ENCODE assay signal across 9 mouse cellular contexts in genomic region chr15:9074671-9075070, GRCm38 (mm10). TPM values are rescaled to one million over a fixed set of nuclear protein-coding genes. Genes with fewer than 3 reads are reported as not detected.
A peak's percentile ranks its signal among the peaks of the same experiment; 100 is the strongest.
DNase-seq lines count a peak whose midpoint lies in the region; ATAC-seq and TF ChIP-seq lines count a peak whose summit lies in the region.
"Had no signal": no experiment of that assay in that cellular context is flagged by ENCODE, and none has a peak within 500 bp of the region (broad histone marks: within the 10 kb centered on the region; RNA-seq: fewer than 3 reads in every experiment).

No protein-coding gene starts in this region.

- WGBS in intestine, embryonic 15.5 days = 11% methylated on average over 4 of the region's 4 CpGs
- WGBS in lung, postnatal 0 days = 12% methylated on average over 4 of the region's 4 CpGs

- no peaks in the 10 kb centered on the region for H3K36me3 ChIP-seq in intestine, embryonic 15.5 days
- H3K36me3 ChIP-seq in lung, postnatal 0 days (ENCODE audit: insufficient read depth, low read length) = no peaks in the 10 kb centered on the region

- H3K4me1 ChIP-seq in intestine, embryonic 15.5 days (replicated peaks) = peaks cover 21% of the 10 kb centered on the region
- H3K4me1 ChIP-seq in lung, postnatal 0 days (ENCODE audit: insufficient read depth, low read depth, low read length) = peaks cover 31% of the 10 kb centered on the region

- TF ChIP-seq CTCF in lung, postnatal 0 days (IDR thresholded peaks at IDR 0.05) = no peak

- intact Hi-C loops in heart, postnatal 25 days (cut with DNase I) = no loop called here

- H3K27ac ChIP-seq in intestine, embryonic 15.5 days = peak overlapping the region; percentile 33; the same call in 1 of the 2 replicates
- peak overlapping the region; percentile 12; the same call in 1 of the 2 replicates for H3K27ac ChIP-seq in lung, postnatal 0 days (ENCODE audit: low read length)

- H3K27me3 ChIP-seq in intestine, embryonic 15.5 days (replicated peaks) = no peaks in the 10 kb centered on the region
- no peaks in the 10 kb centered on the region for H3K27me3 ChIP-seq in lung, postnatal 0 days (replicated peaks; ENCODE audit: insufficient read depth, low read length)

- H3K9ac ChIP-seq in intestine, embryonic 15.5 days = no peak overlapping the region
- no peak overlapping the region for H3K9ac ChIP-seq in lung, postnatal 0 days (replicated peaks; ENCODE audit: low read depth)

- DNase-seq in heart, adult 18-20 months = peak; percentile 43 to 56
- no peak for DNase-seq in heart, postnatal 25 days (ENCODE audit: low spot score)
- peak; percentile 93 for DNase-seq in c-Kit-negative CD71-positive TER-119-positive erythroid progenitor cells, embryonic 14.5 days (ENCODE audit: low read depth, low spot score)
- peak; percentile 61 for DNase-seq in lung, postnatal 0 days (ENCODE audit: low spot score)
- no peak for DNase-seq in cerebellum, postnatal 4 days (ENCODE audit: low spot score in 2 of 2)
- no peak for DNase-seq in gastrocnemius, postnatal 4 days (ENCODE audit: low spot score in 2 of 2)
- no peak for DNase-seq in frontal cortex, postnatal 10 days (ENCODE audit: low spot score in 2 of 2)

- peak; percentile 39 for ATAC-seq in intestine, embryonic 15.5 days
- no peak for ATAC-seq in lung, postnatal 0 days
- ATAC-seq: midbrain, embryonic 16.5 days had no signal

- no peaks in the 10 kb centered on the region for H3K9me3 ChIP-seq in intestine, embryonic 15.5 days
- no peaks in the 10 kb centered on the region for H3K9me3 ChIP-seq in lung, postnatal 0 days (ENCODE audit: low read length)

- H3K4me3 ChIP-seq in intestine, embryonic 15.5 days (replicated peaks) = 0 out of 2 replicates have a peak overlapping the region, but pooled peaks have one; percentile 0
- H3K4me3 ChIP-seq in lung, postnatal 0 days (ENCODE audit: low read depth, low read length) = no peak overlapping the region

- peak overlapping the region; percentile 33 for H3K4me2 ChIP-seq in intestine, embryonic 15.5 days (replicated peaks)
- H3K4me2 ChIP-seq in lung, postnatal 0 days (replicated peaks; ENCODE audit: low read depth, low read length) = peak overlapping the region; percentile 19; the same call in 1 of the 2 replicates

- no peak for TF ChIP-seq EP300 in lung, postnatal 0 days (IDR thresholded peaks at IDR 0.05)

RNA-seq across cellular contexts. Expression of gene Nadk2, which starts 3.6 kb away (rescaled TPM):
- total RNA-seq in heart, adult 18-20 months (2021) = 10 to 100 TPM; 59.8 to 66.2 TPM
- total RNA-seq in heart, postnatal 25 days (2021) = 10 to 100 TPM; 53.9 to 54.1 TPM
- polyA plus RNA-seq in intestine, embryonic 15.5 days (2015; fragmentation: Nextera tagmentation; extraction: Ambion mirVana) = 49.0 and 50.4 TPM in 2 replicates
- polyA plus RNA-seq in lung, postnatal 0 days (2015; fragmentation: Nextera tagmentation; extraction: Ambion mirVana) = 20.0 and 21.9 TPM in 2 replicates
- total RNA-seq in gastrocnemius, postnatal 4 days (2021) = 10 to 100 TPM; 34.1 to 34.5 TPM

Comparison
In these comparisons a context has a peak if more than half of its experiments do, and no peak if none do; other contexts are left out.
1. DNase-seq: peak in heart, adult 18-20 months (2 of 2), c-Kit-negative CD71-positive TER-119-positive erythroid progenitor cells, embryonic 14.5 days (single experiment) and lung, postnatal 0 days (single experiment); none in heart, postnatal 25 days (single experiment), cerebellum, postnatal 4 days (0 of 2), gastrocnemius, postnatal 4 days (0 of 2) and frontal cortex, postnatal 10 days (0 of 2).